Mouse (Mus musculus) neural tube, embryonic 12.5 days (tissue): ENCODE measurements around the gene Akap2. TPM values are rescaled to one million over a fixed set of nuclear protein-coding genes. Genes with fewer than 3 reads are reported as not detected.

Experiments
- ATAC-seq: fragments of 200-750 bp; cut with Nextera tagmentation; 2 replicates; pipeline ENCODE4 v1.8.0; 2017; ENCODE audit warnings: low read depth, mild to moderate bottlenecking, moderate TSS enrichment, moderate library complexity; ENCODE audit not compliant: low FRiP score
- H3K27ac ChIP-seq: fragments of 300-500 bp; sonication (generic); 2 replicates; pipeline ENCODE4 v1.5.1; 2016
- H3K27me3 ChIP-seq: fragments of 300-500 bp; sonication (generic); replicated peaks from 2 replicates; pipeline ENCODE4 v1.6.1; 2016; ENCODE audit warnings: mild to moderate bottlenecking
- H3K36me3 ChIP-seq: fragments of 300-500 bp; sonication (generic); 2 replicates; pipeline ENCODE4 v1.6.1; 2016; ENCODE audit warnings: mild to moderate bottlenecking
- H3K4me1 ChIP-seq: fragments of 300-500 bp; sonication (generic); 2 replicates; pipeline ENCODE4 v1.6.1; 2016
- H3K4me2 ChIP-seq: fragments of 300-500 bp; sonication (generic); replicated peaks from 2 replicates; pipeline ENCODE4 v1.6.1; 2016; ENCODE audit warnings: mild to moderate bottlenecking
- H3K4me3 ChIP-seq: fragments of 300-500 bp; sonication (generic); 2 replicates; pipeline ENCODE4 v1.5.1; 2016
- H3K9ac ChIP-seq: fragments of 300-500 bp; sonication (generic); 2 replicates; pipeline ENCODE4 v1.6.1; 2016; ENCODE audit warnings: mild to moderate bottlenecking
- H3K9me3 ChIP-seq: fragments of 300-500 bp; sonication (generic); 2 replicates; pipeline ENCODE4 v1.6.1; 2016; ENCODE audit warnings: mild to moderate bottlenecking
- WGBS: fragments of 180-500 bp; shearing (Covaris S2); methylation state at CpG from one replicate; pipeline ENCODE4 v1.1.7; 2016; 5-methylcytosine and 5-hydroxymethylcytosine counted together
- polyA plus RNA-seq: library from polyadenylated mRNA; unstranded; fragments of >200 nt; fragmentation: Nextera tagmentation; extraction: Ambion mirVana; gene quantifications from 2 replicates; pipeline ENCODE4 v1.2.1, GENCODE M21; 2016

Akap2 gene
- polyA plus RNA-seq, 1 experiment from 2014 or later: 28.9 TPM

DNA sequence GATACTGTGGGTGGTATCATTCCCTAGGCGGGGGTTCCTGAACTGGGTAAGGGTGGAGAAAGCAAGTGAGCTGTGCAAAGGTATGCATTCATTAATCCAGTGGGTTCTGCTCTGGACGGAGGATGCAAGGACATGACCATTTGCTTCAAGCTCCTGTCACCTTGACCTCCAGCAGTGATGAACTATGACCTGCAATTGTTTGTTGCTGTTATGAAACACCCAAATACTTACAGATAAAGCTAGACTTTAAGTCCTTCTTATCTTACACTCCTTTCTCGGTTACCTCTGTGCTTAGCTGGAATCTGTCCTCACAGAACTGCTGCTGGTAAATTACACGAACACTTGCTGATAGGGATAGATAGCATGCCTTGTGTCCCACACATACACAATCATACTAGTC is 223.2 kb downstream of the Akap2 start:
- WGBS: 94% methylated on average over 4 of the region's 4 CpGs
- H3K4me3 ChIP-seq: no peak overlapping the region
- no peak overlapping the region for H3K4me2 ChIP-seq
- no peak for ATAC-seq
- peaks cover 32% of the 10 kb centered on the region for H3K36me3 ChIP-seq
- H3K9me3 ChIP-seq: no peaks in the 10 kb centered on the region
- H3K27me3 ChIP-seq: no peaks in the 10 kb centered on the region
- H3K27ac ChIP-seq: no peak overlapping the region
- H3K4me1 ChIP-seq: no peaks in the 10 kb centered on the region
- no peak overlapping the region for H3K9ac ChIP-seq

DNA sequence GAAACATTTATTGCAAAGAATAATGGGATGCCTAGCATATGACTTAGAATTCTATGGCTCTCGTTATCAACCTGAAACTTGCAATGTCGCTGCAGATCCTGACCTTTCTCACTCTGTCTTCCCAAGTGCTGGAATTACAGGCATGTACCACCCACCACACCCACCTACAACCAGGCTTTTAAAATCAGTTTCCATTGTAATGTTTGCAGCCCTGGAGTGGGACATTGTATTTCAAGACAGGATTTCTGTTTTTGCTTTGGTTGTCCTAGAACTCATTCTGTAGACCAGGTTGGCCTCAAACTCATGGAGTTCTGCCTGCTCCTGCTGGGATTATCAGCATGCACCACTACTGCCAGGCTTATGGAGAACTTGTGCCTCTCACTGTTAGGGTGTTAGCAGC is 225.4 kb downstream of the Akap2 start:
- Histone ChIP-seq H3K4me3 (no peak overlapping the region), H3K4me1 (no peaks in the 10 kb centered on the region), H3K9me3 (no peaks in the 10 kb centered on the region), H3K36me3 (peaks cover 49% of the 10 kb centered on the region), H3K9ac (no peak overlapping the region), H3K27me3 (no peaks in the 10 kb centered on the region), H3K27ac (no peak overlapping the region), H3K4me2 (no peak overlapping the region)
- 92% methylated on average over 2 of the region's 2 CpGs for WGBS
- ATAC-seq: no peak

Other genes starting within 250 kb of the Akap2 start
- 16.6 and 16.7 TPM in 2 replicates for gene Pakap, start 149.5 kb upstream of the Akap2 start, polyA plus RNA-seq
- gene D630039A03Rik, start 198.6 kb downstream of the Akap2 start, polyA plus RNA-seq: 0.40 and 0.52 TPM in 2 replicates
- 301 and 333 TPM in 2 replicates for gene Txn1, start 238.8 kb downstream of the Akap2 start, polyA plus RNA-seq